Mouse (Mus musculus) cerebellum, adult 2 months (tissue): Measurements from ENCODE around the gene Asic4.

ENCODE experiments used
- CTCF ChIP-seq: fragments of 200-500 bp; IDR thresholded peaks from 2 replicates; pipeline ENCODE4 v1.5.1; 2011; ENCODE audit warnings: low read depth, mild to moderate bottlenecking, control low read depth, low read length, moderate library complexity, borderline replicate concordance; ENCODE audit not compliant: insufficient read depth
- POLR2A ChIP-seq: fragments of 200-500 bp; IDR thresholded peaks from 2 replicates; pipeline ENCODE4 v1.6.1; 2011; ENCODE audit warnings: low read length, control low read depth, borderline replicate concordance; ENCODE audit not compliant: insufficient read depth

GRCm38 (mm10) chr1:75509586-75509985 is 59.4 kb downstream of the Asic4 start:
- TF ChIP-seq CTCF (no peak), POLR2A (no peak)
